Mouse (Mus musculus) thymus, postnatal 0 days (tissue): Measurements from ENCODE around the gene Mfsd10. TPM values are rescaled to one million over a fixed set of nuclear protein-coding genes. Genes with fewer than 3 reads are reported as not detected.
"Not testable (repeated sequence)": the region's sequence is repeated elsewhere in the genome, so short reads cannot be mapped to it uniquely, and the experiment has no call there.

Experiments
- DNase-seq: peaks from one replicate; pipeline ENCODE4 v3.0.0-alpha.2; 2015; ENCODE audit warnings: low spot score
- polyA plus RNA-seq: library from polyadenylated mRNA; unstranded; fragments of >200 nt; fragmentation: Nextera tagmentation; extraction: Ambion mirVana; gene quantifications from 2 replicates; pipeline ENCODE4 v1.2.1, GENCODE M21; 2015

Gene Mfsd10
- polyA plus RNA-seq, 1 experiment from 2014 or later = 75.2 TPM

DNA sequence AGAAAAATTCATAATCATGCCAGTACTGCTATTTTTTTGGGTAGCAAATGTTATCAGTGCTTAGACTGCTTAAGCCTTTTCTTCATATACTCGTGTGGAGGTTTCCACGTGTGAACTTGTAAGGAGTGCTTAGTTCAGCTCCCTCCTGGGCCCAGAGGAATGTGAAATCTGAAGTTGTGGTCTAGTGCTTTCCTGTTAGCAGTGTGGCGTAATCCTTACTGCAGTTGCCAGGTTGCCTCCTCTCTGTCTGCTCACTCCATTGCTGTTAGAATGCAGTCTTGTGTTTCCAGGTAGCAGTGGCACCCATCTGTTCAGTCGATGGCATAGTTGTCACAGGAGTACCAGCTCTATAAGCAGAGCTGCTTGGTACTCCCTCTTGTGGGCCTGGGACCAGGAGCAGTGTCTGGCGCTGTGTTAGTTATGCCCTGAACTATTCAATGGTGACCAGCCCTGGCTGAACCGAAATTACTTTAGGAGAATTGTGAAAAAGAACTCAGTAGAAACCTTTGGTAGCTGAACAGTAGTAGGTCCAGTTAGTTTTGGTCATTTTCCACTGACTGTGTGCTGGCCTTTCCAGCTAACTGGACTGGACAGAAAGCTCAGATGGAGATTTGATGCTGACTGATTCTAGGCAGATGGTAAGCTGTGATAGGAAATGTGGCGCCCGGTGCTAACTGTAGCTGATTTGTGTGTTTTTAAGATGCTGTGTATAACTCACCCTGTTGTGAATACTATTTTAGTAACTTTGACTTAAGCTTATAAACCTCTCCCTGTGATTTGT is 29.7 kb downstream of the Mfsd10 start:
- DNase-seq = no peak

DNA sequence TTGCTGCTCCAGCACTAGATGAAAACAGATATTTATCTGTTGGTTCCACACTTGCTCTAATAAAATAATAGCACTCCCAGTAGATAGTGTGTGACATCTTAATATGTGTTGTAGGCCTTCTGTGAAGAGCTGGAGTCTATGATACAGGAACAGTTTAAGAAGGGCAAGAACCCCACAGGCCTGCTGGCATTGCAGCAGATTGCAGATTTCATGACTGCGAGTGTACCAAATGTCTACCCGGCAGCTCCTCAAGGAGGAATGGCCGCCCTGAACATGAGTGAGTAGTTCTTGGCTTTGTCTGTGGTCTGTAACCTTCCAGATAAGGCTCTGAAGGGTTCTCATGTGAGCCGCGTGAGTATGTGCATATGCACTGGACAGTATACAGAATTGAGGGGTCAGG is 32.4 kb downstream of the Mfsd10 start:
- no peak for DNase-seq

- DNase-seq = no peak
Observed at GRCm38 (mm10) chr5:34593202-34593727, 43.7 kb downstream of the Mfsd10 start.

DNA sequence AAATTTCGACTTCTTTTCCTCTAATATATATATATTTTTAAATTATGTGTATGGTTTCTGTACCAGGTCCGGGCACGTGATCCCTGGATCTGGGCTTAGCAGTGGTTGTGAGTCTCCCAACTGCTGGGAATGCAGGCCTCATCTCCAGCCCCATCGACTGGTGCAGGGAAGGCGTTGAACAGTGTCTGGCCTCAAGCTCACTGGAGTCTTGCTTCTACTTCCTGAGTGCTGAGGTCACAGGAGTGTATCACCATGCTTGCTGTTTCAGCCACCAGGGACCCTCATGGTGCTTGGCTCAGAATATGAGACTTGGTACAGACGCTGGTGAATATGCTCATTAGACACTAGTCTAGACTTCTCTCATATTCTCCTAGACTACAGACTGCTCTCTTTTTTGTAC is 44.3 kb downstream of the Mfsd10 start:
- DNase-seq = no peak

GRCm38 (mm10) chr5:34592224-34592623 is 44.8 kb downstream of the Mfsd10 start:
- not testable (repeated sequence) for DNase-seq

GRCm38 (mm10) chr5:34591388-34592004 is 45.5 kb downstream of the Mfsd10 start:
- DNase-seq = no peak

GRCm38 (mm10) chr5:34590702-34591101 is 46.3 kb downstream of the Mfsd10 start:
- DNase-seq = no peak

GRCm38 (mm10) chr5:34590059-34590458 is 47.0 kb downstream of the Mfsd10 start:
- no peak for DNase-seq

- no peak for DNase-seq
Observed at GRCm38 (mm10) chr5:34587881-34588280, 49.1 kb downstream of the Mfsd10 start.

GRCm38 (mm10) chr5:34585216-34585615 is 51.8 kb downstream of the Mfsd10 start:
- DNase-seq = no peak

Other genes starting within 250 kb of the Mfsd10 start
- 11.8 and 17.9 TPM in 2 replicates for gene Tnip2, start 123.2 kb downstream of the Mfsd10 start, polyA plus RNA-seq
- 10.5 and 16.2 TPM in 2 replicates for gene Sh3bp2, start 111.4 kb downstream of the Mfsd10 start, polyA plus RNA-seq
- 117 TPM in 2 replicates for gene Add1, start 63.5 kb downstream of the Mfsd10 start, polyA plus RNA-seq
- 26.4 and 26.9 TPM in 2 replicates for gene Nop14, start 22.9 kb upstream of the Mfsd10 start, polyA plus RNA-seq
- 3.5 and 4.2 TPM in 2 replicates for gene Grk4, start 23.2 kb upstream of the Mfsd10 start, polyA plus RNA-seq
- 5.6 and 8.3 TPM in 2 replicates for gene Htt, start 124.5 kb upstream of the Mfsd10 start, polyA plus RNA-seq